Mouse (Mus musculus): Measurements from ENCODE around the gene Entpd5. TPM values are rescaled to one million over a fixed set of nuclear protein-coding genes. Genes with fewer than 3 reads are reported as not detected.
A peak's percentile ranks its signal among the peaks of the same experiment; 100 is the strongest.

Entpd5 gene
- polyA plus RNA-seq, 1 experiment from 2014 or later: 44.8 TPM

- Histone ChIP-seq H3K4me3 (ENCODE audit: low read depth, low read length) (peak overlapping the region; percentile 54; the same call in 1 of the 2 replicates), H3K4me2 (replicated peaks; ENCODE audit: low read depth) (peak overlapping the region; percentile 57), H3K9me3 (ENCODE audit: control insufficient read depth, low read length) (no peaks in the 10 kb centered on the region), H3K27ac (replicated peaks) (no peak overlapping the region), H3K9ac (ENCODE audit: low read length) (no peak overlapping the region), H3K4me1 (replicated peaks; ENCODE audit: control insufficient read depth, insufficient read depth) (no peaks in the 10 kb centered on the region), H3K27me3 (ENCODE audit: control insufficient read depth, insufficient read depth, low read length) (no peaks in the 10 kb centered on the region), H3K36me3 (ENCODE audit: control insufficient read depth, insufficient read depth, low read length) (no peaks in the 10 kb centered on the region)
- WGBS: 46% methylated on average over 10 of the region's 10 CpGs
- no peak for TF ChIP-seq CTCF (IDR thresholded peaks at IDR 0.05; ENCODE audit: low read depth)
- no peak for TF ChIP-seq EP300 (optimal IDR thresholded peaks at IDR 0.05)
- DNase-seq (ENCODE audit: low spot score) (no peak), ATAC-seq (ENCODE audit: low FRiP score, low TSS enrichment) (no peak)
Observed at GRCm38 (mm10) chr12:84449887-84450286, 41.1 kb upstream of the Entpd5 start.

GRCm38 (mm10) chr12:84448181-84448580 is 39.4 kb upstream of the Entpd5 start:
- Histone ChIP-seq H3K4me2 (replicated peaks; ENCODE audit: low read depth) (no peak overlapping the region), H3K4me3 (ENCODE audit: low read depth, low read length) (no peak overlapping the region), H3K27me3 (ENCODE audit: control insufficient read depth, insufficient read depth, low read length) (no peaks in the 10 kb centered on the region), H3K4me1 (replicated peaks; ENCODE audit: control insufficient read depth, insufficient read depth) (no peaks in the 10 kb centered on the region), H3K27ac (replicated peaks) (no peak overlapping the region), H3K36me3 (ENCODE audit: control insufficient read depth, insufficient read depth, low read length) (no peaks in the 10 kb centered on the region), H3K9ac (ENCODE audit: low read length) (no peak overlapping the region), H3K9me3 (ENCODE audit: control insufficient read depth, low read length) (no peaks in the 10 kb centered on the region)
- no peak for ATAC-seq (ENCODE audit: low FRiP score, low TSS enrichment)
- WGBS: 83% methylated on average over 6 of the region's 6 CpGs
- TF ChIP-seq EP300 (optimal IDR thresholded peaks at IDR 0.05) (no peak), CTCF (IDR thresholded peaks at IDR 0.05; ENCODE audit: low read depth) (no peak)
- no peak for DNase-seq (ENCODE audit: low spot score)

DNA sequence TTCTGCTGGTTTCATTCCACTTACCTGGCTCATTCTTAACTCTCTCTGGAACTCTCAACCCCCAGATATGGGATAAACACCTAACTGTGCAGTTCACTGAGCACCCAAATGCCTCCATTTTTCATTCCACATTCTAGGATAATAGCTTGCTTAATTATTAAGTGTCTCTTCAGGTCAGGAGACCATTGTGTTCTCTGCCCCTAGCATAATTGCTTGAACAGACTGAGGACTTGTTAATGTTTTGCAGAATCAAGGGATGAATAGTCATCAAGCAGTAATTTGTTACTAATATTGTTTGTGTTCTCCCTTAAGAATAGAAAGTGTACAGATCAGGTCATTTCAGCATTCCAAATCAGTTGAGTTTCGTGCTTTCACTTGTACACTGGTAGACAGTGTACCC is 38.6 kb upstream of the Entpd5 start:
- DNase-seq (ENCODE audit: low spot score): no peak
- ATAC-seq (ENCODE audit: low FRiP score, low TSS enrichment): no peak
- Histone ChIP-seq H3K4me2 (replicated peaks; ENCODE audit: low read depth) (no peak overlapping the region), H3K9me3 (ENCODE audit: control insufficient read depth, low read length) (no peaks in the 10 kb centered on the region), H3K27me3 (ENCODE audit: control insufficient read depth, insufficient read depth, low read length) (no peaks in the 10 kb centered on the region), H3K9ac (ENCODE audit: low read length) (no peak overlapping the region), H3K4me1 (replicated peaks; ENCODE audit: control insufficient read depth, insufficient read depth) (no peaks in the 10 kb centered on the region), H3K36me3 (ENCODE audit: control insufficient read depth, insufficient read depth, low read length) (no peaks in the 10 kb centered on the region), H3K27ac (replicated peaks) (no peak overlapping the region), H3K4me3 (ENCODE audit: low read depth, low read length) (no peak overlapping the region)
- TF ChIP-seq EP300 (optimal IDR thresholded peaks at IDR 0.05) (no peak), CTCF (IDR thresholded peaks at IDR 0.05; ENCODE audit: low read depth) (no peak)
- 74% methylated on average over 1 of the region's 1 CpGs for WGBS

DNA sequence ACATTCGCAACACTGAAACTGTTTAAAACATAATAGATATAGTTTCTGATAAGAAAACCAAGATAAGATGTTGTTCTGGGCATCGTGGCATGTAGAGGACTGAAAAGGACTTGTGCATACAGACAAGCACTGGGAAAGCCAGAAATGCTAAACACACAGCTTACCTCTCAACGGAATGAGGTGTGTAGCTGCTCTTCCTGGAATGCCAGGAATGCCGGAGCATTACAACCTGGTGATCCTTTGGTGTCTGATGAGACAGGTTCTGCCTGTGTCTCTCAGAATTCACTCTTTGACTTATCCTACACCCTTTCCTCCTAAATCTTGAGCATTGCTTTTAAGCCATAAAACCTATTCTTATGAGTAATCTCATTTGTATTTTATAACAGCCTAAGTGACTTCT is 33.7 kb upstream of the Entpd5 start:
- no peak overlapping the region for H3K4me3 ChIP-seq (ENCODE audit: low read depth, low read length)
- ATAC-seq (ENCODE audit: low FRiP score, low TSS enrichment): no peak
- TF ChIP-seq EP300 (optimal IDR thresholded peaks at IDR 0.05) (no peak), CTCF (IDR thresholded peaks at IDR 0.05; ENCODE audit: low read depth) (no peak)
- H3K4me2 ChIP-seq (replicated peaks; ENCODE audit: low read depth): no peak overlapping the region
- H3K27ac ChIP-seq (replicated peaks): no peak overlapping the region
- H3K27me3 ChIP-seq (ENCODE audit: control insufficient read depth, insufficient read depth, low read length): no peaks in the 10 kb centered on the region
- DNase-seq (ENCODE audit: low spot score): no peak
- 61% methylated on average over 4 of the region's 4 CpGs for WGBS
- H3K36me3 ChIP-seq (ENCODE audit: control insufficient read depth, insufficient read depth, low read length): peaks cover 4% of the 10 kb centered on the region
- H3K9me3 ChIP-seq (ENCODE audit: control insufficient read depth, low read length): no peaks in the 10 kb centered on the region
- no peaks in the 10 kb centered on the region for H3K4me1 ChIP-seq (replicated peaks; ENCODE audit: control insufficient read depth, insufficient read depth)
- no peak overlapping the region for H3K9ac ChIP-seq (ENCODE audit: low read length)

DNA sequence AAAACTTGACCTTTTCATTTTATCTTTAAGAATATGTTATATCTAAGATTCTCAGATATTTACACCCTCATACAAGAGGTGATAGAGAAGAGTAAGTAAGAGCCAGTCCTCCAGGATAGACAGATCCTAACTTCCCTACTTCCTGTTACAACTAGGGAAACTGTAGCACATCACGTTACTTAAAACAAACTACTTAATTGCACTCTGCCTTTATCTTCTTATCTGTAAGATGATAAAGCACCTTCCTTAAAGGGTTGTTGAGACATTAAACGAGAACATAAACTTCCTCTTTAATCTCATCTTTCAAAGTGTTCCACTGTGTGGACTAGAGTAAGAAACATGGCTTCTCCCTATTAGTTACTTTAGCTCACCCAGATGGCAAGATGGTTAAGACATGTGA is 29.9 kb upstream of the Entpd5 start:
- 59% methylated on average over 2 of the region's 2 CpGs for WGBS
- TF ChIP-seq EP300 (optimal IDR thresholded peaks at IDR 0.05) (no peak), CTCF (IDR thresholded peaks at IDR 0.05; ENCODE audit: low read depth) (no peak)
- Histone ChIP-seq H3K4me1 (replicated peaks; ENCODE audit: control insufficient read depth, insufficient read depth) (no peaks in the 10 kb centered on the region), H3K4me2 (replicated peaks; ENCODE audit: low read depth) (no peak overlapping the region), H3K36me3 (ENCODE audit: control insufficient read depth, insufficient read depth, low read length) (peaks cover 6% of the 10 kb centered on the region), H3K27me3 (ENCODE audit: control insufficient read depth, insufficient read depth, low read length) (no peaks in the 10 kb centered on the region), H3K4me3 (ENCODE audit: low read depth, low read length) (no peak overlapping the region), H3K9ac (ENCODE audit: low read length) (no peak overlapping the region), H3K27ac (replicated peaks) (no peak overlapping the region), H3K9me3 (ENCODE audit: control insufficient read depth, low read length) (no peaks in the 10 kb centered on the region)
- ATAC-seq (ENCODE audit: low FRiP score, low TSS enrichment): no peak
- DNase-seq (ENCODE audit: low spot score): no peak

- DNase-seq (ENCODE audit: low spot score): no peak
- TF ChIP-seq CTCF (IDR thresholded peaks at IDR 0.05; ENCODE audit: low read depth): no peak
- no peak for TF ChIP-seq EP300 (optimal IDR thresholded peaks at IDR 0.05)
- no peaks in the 10 kb centered on the region for H3K4me1 ChIP-seq (replicated peaks; ENCODE audit: control insufficient read depth, insufficient read depth)
- no peaks in the 10 kb centered on the region for H3K9me3 ChIP-seq (ENCODE audit: control insufficient read depth, low read length)
- H3K36me3 ChIP-seq (ENCODE audit: control insufficient read depth, insufficient read depth, low read length): peaks cover 12% of the 10 kb centered on the region; the same call in 1 of the 2 replicates
- no peak overlapping the region for H3K27ac ChIP-seq (replicated peaks)
- H3K4me2 ChIP-seq (replicated peaks; ENCODE audit: low read depth): no peak overlapping the region
- H3K4me3 ChIP-seq (ENCODE audit: low read depth, low read length): no peak overlapping the region
- no peak overlapping the region for H3K9ac ChIP-seq (ENCODE audit: low read length)
- 60% methylated on average over 2 of the region's 2 CpGs for WGBS
- no peaks in the 10 kb centered on the region for H3K27me3 ChIP-seq (ENCODE audit: control insufficient read depth, insufficient read depth, low read length)
- ATAC-seq (ENCODE audit: low FRiP score, low TSS enrichment): no peak
Observed at GRCm38 (mm10) chr12:84429825-84430224, 21.0 kb upstream of the Entpd5 start.

Measured in stomach, postnatal 0 days (tissue).